In the genomic region with DNA sequence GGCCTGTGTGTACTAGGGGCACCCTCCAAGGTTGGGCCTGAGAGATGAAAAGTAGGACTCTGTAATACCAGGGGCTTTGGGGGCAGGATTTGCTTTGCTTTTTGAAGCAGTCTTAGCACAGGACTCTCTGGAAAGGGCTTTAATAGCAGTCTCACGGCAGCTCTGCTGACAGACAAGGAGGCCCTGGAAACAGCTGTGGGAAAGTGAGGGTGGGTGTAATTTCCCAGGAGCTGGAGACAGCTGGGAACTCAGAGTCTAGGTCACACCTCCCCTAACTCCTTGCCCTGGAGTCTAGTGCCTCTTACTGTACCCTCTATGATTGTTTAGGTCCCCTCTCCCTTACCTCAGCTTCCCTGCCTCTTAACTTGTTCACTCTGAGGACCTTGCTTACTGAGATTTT, we compare ENCODE assay signal across 24 mouse cellular contexts. TPM values are rescaled to one million over a fixed set of nuclear protein-coding genes. Genes with fewer than 3 reads are reported as not detected.
DNase-seq lines count a peak whose midpoint lies in the region; ATAC-seq and TF ChIP-seq lines count a peak whose summit lies in the region.
"Had no signal": no experiment of that assay in that cellular context is flagged by ENCODE, and none has a peak within 500 bp of the region (broad histone marks: within the 10 kb centered on the region; RNA-seq: fewer than 3 reads in every experiment).

No protein-coding gene starts in this region.

- H3K4me3 ChIP-seq in heart, embryonic 10.5 days: no peak overlapping the region
- H3K4me3 ChIP-seq in heart, embryonic 12.5 days: no peak overlapping the region
- no peak overlapping the region for H3K4me3 ChIP-seq in embryonic facial prominence, embryonic 13.5 days
- no peak overlapping the region for H3K4me3 ChIP-seq in limb, embryonic 15.5 days
- H3K4me3 ChIP-seq in stomach, postnatal 0 days (ENCODE audit: low read depth, low read length): no peak overlapping the region
- H3K4me3 ChIP-seq in midbrain, embryonic 14.5 days (replicated peaks; ENCODE audit: low read depth, low read length): no peak overlapping the region
- H3K4me3 ChIP-seq: forebrain, embryonic 13.5 days; hindbrain, embryonic 12.5 days; layer of hippocampus, adult 2 months; liver, embryonic 13.5 days; lung, embryonic 15.5 days; midbrain, embryonic 13.5 days had no signal

- H3K27ac ChIP-seq in heart, embryonic 10.5 days: peak overlapping the region; percentile 50
- H3K27ac ChIP-seq in heart, embryonic 12.5 days (ENCODE audit: poor library complexity, severe bottlenecking): no peak overlapping the region
- peak overlapping the region; percentile 68 for H3K27ac ChIP-seq in embryonic facial prominence, embryonic 13.5 days
- H3K27ac ChIP-seq in limb, embryonic 15.5 days: peak overlapping the region; percentile 74
- H3K27ac ChIP-seq in stomach, postnatal 0 days (replicated peaks): peak overlapping the region; percentile 86
- no peak overlapping the region for H3K27ac ChIP-seq in midbrain, embryonic 14.5 days (replicated peaks; ENCODE audit: low read depth, low read length)
- H3K27ac ChIP-seq: forebrain, embryonic 13.5 days; hindbrain, embryonic 12.5 days; kidney, postnatal 0 days; layer of hippocampus, adult 2 months; liver, embryonic 13.5 days; lung, embryonic 15.5 days; midbrain, embryonic 13.5 days had no signal

- ATAC-seq in heart, embryonic 12.5 days (ENCODE audit: insufficient number of reproducible peaks, low FRiP score): no peak
- ATAC-seq in embryonic facial prominence, embryonic 13.5 days (ENCODE audit: insufficient number of reproducible peaks, insufficient read depth, low FRiP score, low TSS enrichment, low read depth): no peak
- ATAC-seq in limb, embryonic 15.5 days (ENCODE audit: insufficient number of reproducible peaks, low FRiP score, low TSS enrichment, low read depth): no peak
- no peak for ATAC-seq in stomach, postnatal 0 days (ENCODE audit: low FRiP score, low TSS enrichment)
- no peak for ATAC-seq in midbrain, embryonic 14.5 days (ENCODE audit: low FRiP score, low TSS enrichment)
- ATAC-seq: activated CD4-positive, CD25-positive, alpha-beta regulatory T cell, adult 4 months; forebrain, embryonic 13.5 days; midbrain, embryonic 13.5 days had no signal

- no peak for DNase-seq in heart, embryonic 10.5 days (ENCODE audit: low spot score)
- DNase-seq in stomach, postnatal 0 days (ENCODE audit: low spot score): no peak
- no peak for DNase-seq in right cerebral cortex, postnatal 14 days
- DNase-seq in midbrain, embryonic 14.5 days: no peak
- DNase-seq: adrenal gland, postnatal 10 days; cerebellum, adult 11 months; cerebellum, postnatal 10 days; gastrocnemius, postnatal 36 days; heart, postnatal 14 days; kidney, adult 18-20 months; liver, embryonic 13.5 days; thymus, postnatal 25 days had no signal

- peaks cover 38% of the 10 kb centered on the region for H3K4me1 ChIP-seq in heart, embryonic 10.5 days
- peaks cover 24% of the 10 kb centered on the region for H3K4me1 ChIP-seq in heart, embryonic 12.5 days (replicated peaks)
- H3K4me1 ChIP-seq in embryonic facial prominence, embryonic 13.5 days: peaks cover 37% of the 10 kb centered on the region
- peaks cover 46% of the 10 kb centered on the region for H3K4me1 ChIP-seq in limb, embryonic 15.5 days
- H3K4me1 ChIP-seq in stomach, postnatal 0 days (replicated peaks; ENCODE audit: control insufficient read depth, insufficient read depth): no peaks in the 10 kb centered on the region
- no peaks in the 10 kb centered on the region for H3K4me1 ChIP-seq in midbrain, embryonic 14.5 days (ENCODE audit: control insufficient read depth, insufficient read depth, low read length)
- H3K4me1 ChIP-seq: forebrain, embryonic 13.5 days; midbrain, embryonic 13.5 days had no signal

- no peak for TF ChIP-seq CTCF in stomach, postnatal 0 days (IDR thresholded peaks at IDR 0.05; ENCODE audit: low read depth)

- no peak overlapping the region for H3K4me2 ChIP-seq in heart, embryonic 12.5 days
- no peak overlapping the region for H3K4me2 ChIP-seq in embryonic facial prominence, embryonic 13.5 days
- no peak overlapping the region for H3K4me2 ChIP-seq in limb, embryonic 15.5 days
- no peak overlapping the region for H3K4me2 ChIP-seq in stomach, postnatal 0 days (replicated peaks; ENCODE audit: low read depth)
- no peak overlapping the region for H3K4me2 ChIP-seq in midbrain, embryonic 14.5 days (ENCODE audit: low read length)
- H3K4me2 ChIP-seq: forebrain, embryonic 13.5 days; heart, embryonic 11.5 days; hindbrain, embryonic 12.5 days; liver, embryonic 13.5 days; lung, embryonic 15.5 days; midbrain, embryonic 13.5 days had no signal

- H3K27me3 ChIP-seq in heart, embryonic 10.5 days (ENCODE audit: insufficient read depth, poor library complexity, severe bottlenecking): peaks cover 49% of the 10 kb centered on the region
- H3K27me3 ChIP-seq in heart, embryonic 12.5 days (replicated peaks): 0 out of 2 replicates have a peak, but pooled peaks cover 5% of the 10 kb centered on the region
- H3K27me3 ChIP-seq in embryonic facial prominence, embryonic 13.5 days: 0 out of 2 replicates have a peak, but pooled peaks cover 9% of the 10 kb centered on the region
- H3K27me3 ChIP-seq in limb, embryonic 15.5 days: peaks cover 6% of the 10 kb centered on the region; the same call in 1 of the 2 replicates
- H3K27me3 ChIP-seq in stomach, postnatal 0 days (ENCODE audit: control insufficient read depth, insufficient read depth, low read length): no peaks in the 10 kb centered on the region
- H3K27me3 ChIP-seq in midbrain, embryonic 14.5 days (ENCODE audit: control insufficient read depth, insufficient read depth, low read length): no peaks in the 10 kb centered on the region
- H3K27me3 ChIP-seq: lung, embryonic 15.5 days had no signal

- no peak for TF ChIP-seq EP300 in stomach, postnatal 0 days (optimal IDR thresholded peaks at IDR 0.05)

- no peak overlapping the region for H3K9ac ChIP-seq in heart, embryonic 12.5 days
- no peak overlapping the region for H3K9ac ChIP-seq in embryonic facial prominence, embryonic 13.5 days
- no peak overlapping the region for H3K9ac ChIP-seq in limb, embryonic 15.5 days
- no peak overlapping the region for H3K9ac ChIP-seq in stomach, postnatal 0 days (ENCODE audit: low read length)
- no peak overlapping the region for H3K9ac ChIP-seq in midbrain, embryonic 14.5 days (replicated peaks; ENCODE audit: low read length)
- H3K9ac ChIP-seq: forebrain, embryonic 13.5 days; hindbrain, embryonic 12.5 days; liver, embryonic 13.5 days; lung, embryonic 15.5 days; midbrain, embryonic 13.5 days had no signal

- H3K9me3 ChIP-seq in heart, embryonic 10.5 days: no peaks in the 10 kb centered on the region
- no peaks in the 10 kb centered on the region for H3K9me3 ChIP-seq in heart, embryonic 12.5 days (replicated peaks)
- no peaks in the 10 kb centered on the region for H3K9me3 ChIP-seq in embryonic facial prominence, embryonic 13.5 days
- no peaks in the 10 kb centered on the region for H3K9me3 ChIP-seq in limb, embryonic 15.5 days
- no peaks in the 10 kb centered on the region for H3K9me3 ChIP-seq in stomach, postnatal 0 days (ENCODE audit: control insufficient read depth, low read length)
- no peaks in the 10 kb centered on the region for H3K9me3 ChIP-seq in midbrain, embryonic 14.5 days (ENCODE audit: control insufficient read depth, low read length)
- H3K9me3 ChIP-seq: forebrain, embryonic 13.5 days; hindbrain, embryonic 12.5 days; liver, embryonic 13.5 days; lung, embryonic 15.5 days; midbrain, embryonic 13.5 days had no signal

- no peaks in the 10 kb centered on the region for H3K36me3 ChIP-seq in heart, embryonic 10.5 days
- H3K36me3 ChIP-seq in heart, embryonic 12.5 days: no peaks in the 10 kb centered on the region
- no peaks in the 10 kb centered on the region for H3K36me3 ChIP-seq in embryonic facial prominence, embryonic 13.5 days
- H3K36me3 ChIP-seq in limb, embryonic 15.5 days: no peaks in the 10 kb centered on the region
- no peaks in the 10 kb centered on the region for H3K36me3 ChIP-seq in stomach, postnatal 0 days (ENCODE audit: control insufficient read depth, insufficient read depth, low read length)
- H3K36me3 ChIP-seq in midbrain, embryonic 14.5 days (ENCODE audit: control insufficient read depth, insufficient read depth, low read length): no peaks in the 10 kb centered on the region
- H3K36me3 ChIP-seq: G1E; hindbrain, embryonic 12.5 days; liver, embryonic 13.5 days; lung, embryonic 15.5 days; midbrain, embryonic 13.5 days had no signal

- WGBS in heart, embryonic 10.5 days: 21% methylated on average over 1 of the region's 1 CpGs
- WGBS in heart, embryonic 12.5 days: 16% methylated on average over 1 of the region's 1 CpGs
- WGBS in embryonic facial prominence, embryonic 13.5 days: 8% methylated on average over 1 of the region's 1 CpGs
- WGBS in limb, embryonic 15.5 days: 0% methylated on average over 1 of the region's 1 CpGs
- WGBS in stomach, postnatal 0 days: 5% methylated on average over 1 of the region's 1 CpGs
- WGBS in midbrain, embryonic 14.5 days: 56% methylated on average over 1 of the region's 1 CpGs

RNA-seq across cellular contexts. Expression of a gene that starts 36.8 kb away (rescaled TPM):
- 0.80 and 1.7 TPM in 2 replicates for polyA plus RNA-seq in heart, embryonic 10.5 days (2016; fragmentation: Nextera tagmentation; extraction: Ambion mirVana)
- polyA plus RNA-seq in heart, embryonic 12.5 days (2016; fragmentation: Nextera tagmentation; extraction: Ambion mirVana): 7.0 and 7.5 TPM in 2 replicates
- polyA plus RNA-seq in embryonic facial prominence, embryonic 13.5 days (2015; fragmentation: Nextera tagmentation; extraction: Ambion mirVana): 2.5 and 3.1 TPM in 2 replicates
- polyA plus RNA-seq in limb, embryonic 15.5 days (2015; fragmentation: Nextera tagmentation; extraction: Ambion mirVana): 22.6 and 25.3 TPM in 2 replicates
- polyA plus RNA-seq in stomach, postnatal 0 days (2015; fragmentation: Nextera tagmentation; extraction: Ambion mirVana): 63.0 and 75.8 TPM in 2 replicates
- polyA plus RNA-seq in midbrain, embryonic 14.5 days (2014; fragmentation: Nextera tagmentation; extraction: Ambion mirVana): not detected in 2 replicates
- polyA plus RNA-seq: activated CD4-positive, CD25-positive, alpha-beta regulatory T cell, adult 4 months; G1E had no signal

RNA-seq across cellular contexts. Expression of a gene that starts 40.2 kb away (rescaled TPM):
- 0.49 and 1.8 TPM in 2 replicates for polyA plus RNA-seq in heart, embryonic 10.5 days (2016; fragmentation: Nextera tagmentation; extraction: Ambion mirVana)
- polyA plus RNA-seq in heart, embryonic 12.5 days (2016; fragmentation: Nextera tagmentation; extraction: Ambion mirVana): 0.73 and 0.83 TPM in 2 replicates
- polyA plus RNA-seq in embryonic facial prominence, embryonic 13.5 days (2015; fragmentation: Nextera tagmentation; extraction: Ambion mirVana): 0.56 and 0.60 TPM in 2 replicates
- 0.50 and 0.84 TPM in 2 replicates for polyA plus RNA-seq in limb, embryonic 15.5 days (2015; fragmentation: Nextera tagmentation; extraction: Ambion mirVana)
- polyA plus RNA-seq in stomach, postnatal 0 days (2015; fragmentation: Nextera tagmentation; extraction: Ambion mirVana): 2.4 TPM in 2 replicates
- polyA plus RNA-seq in midbrain, embryonic 14.5 days (2014; fragmentation: Nextera tagmentation; extraction: Ambion mirVana): 0.30 and 0.51 TPM in 2 replicates
- polyA plus RNA-seq: G1E had no signal

RNA-seq across cellular contexts. Expression of a gene that starts 49.1 kb away (rescaled TPM):
- 59.5 and 77.0 TPM in 2 replicates for polyA plus RNA-seq in heart, embryonic 10.5 days (2016; fragmentation: Nextera tagmentation; extraction: Ambion mirVana)
- polyA plus RNA-seq in heart, embryonic 12.5 days (2016; fragmentation: Nextera tagmentation; extraction: Ambion mirVana): 46.6 and 49.7 TPM in 2 replicates
- 65.9 and 68.4 TPM in 2 replicates for polyA plus RNA-seq in embryonic facial prominence, embryonic 13.5 days (2015; fragmentation: Nextera tagmentation; extraction: Ambion mirVana)
- 69.7 and 69.9 TPM in 2 replicates for polyA plus RNA-seq in limb, embryonic 15.5 days (2015; fragmentation: Nextera tagmentation; extraction: Ambion mirVana)
- 49.3 and 50.4 TPM in 2 replicates for polyA plus RNA-seq in stomach, postnatal 0 days (2015; fragmentation: Nextera tagmentation; extraction: Ambion mirVana)
- 61.2 and 87.4 TPM in 2 replicates for polyA plus RNA-seq in midbrain, embryonic 14.5 days (2014; fragmentation: Nextera tagmentation; extraction: Ambion mirVana)

Comparison
In these comparisons a context has a peak if more than half of its experiments do, and no peak if none do; other contexts are left out.
1. H3K27ac ChIP-seq: peak in heart, embryonic 10.5 days (single experiment), embryonic facial prominence, embryonic 13.5 days (single experiment), limb, embryonic 15.5 days (single experiment) and stomach, postnatal 0 days (single experiment); none in heart, embryonic 12.5 days (single experiment) and midbrain, embryonic 14.5 days (single experiment).